Mouse (Mus musculus): ENCODE data around the gene Dmbx1.

Gene Dmbx1

DNA sequence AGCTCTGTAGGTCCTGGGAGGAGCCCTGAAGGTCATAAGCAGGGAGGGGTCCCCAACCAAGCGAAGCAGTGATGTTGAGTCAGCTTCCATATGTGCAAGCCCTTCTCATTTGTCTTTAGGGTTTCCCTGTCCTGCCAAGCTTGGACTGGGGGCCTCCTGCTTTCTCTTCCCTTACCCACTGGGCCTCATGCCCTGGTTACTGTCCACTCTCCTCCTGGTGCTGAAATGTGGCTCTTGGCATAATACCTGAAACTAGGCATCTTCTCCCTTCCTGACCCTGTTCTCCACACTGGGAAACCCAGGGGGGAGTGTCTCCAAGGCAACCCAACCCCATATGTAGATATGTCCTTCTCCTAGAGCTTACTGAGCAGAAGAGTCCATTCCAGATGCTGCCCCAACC is 52.9 kb downstream of the Dmbx1 start:
- no peak for DNase-seq (ENCODE audit: low spot score in 2 of 2)

DNA sequence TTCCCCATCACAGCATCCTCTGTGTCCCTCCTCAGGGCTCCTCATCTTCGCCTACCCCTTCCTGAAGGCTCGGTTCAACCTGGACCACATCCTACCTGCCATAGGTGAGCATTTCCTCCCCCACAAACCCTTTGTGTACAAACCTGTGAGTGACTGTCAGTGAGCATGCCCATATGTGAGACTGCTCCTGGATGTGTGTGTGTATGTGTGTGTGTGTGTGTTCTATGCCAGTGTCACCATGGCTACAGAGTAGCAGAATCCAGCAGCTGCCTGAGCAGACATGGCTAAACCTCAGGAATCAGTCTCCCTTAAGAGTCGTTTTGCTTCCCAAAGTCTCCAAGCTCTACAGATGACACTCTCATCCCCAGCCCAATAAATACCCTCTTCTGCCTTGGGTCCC is 53.9 kb downstream of the Dmbx1 start:
- DNase-seq (ENCODE audit: low spot score in 2 of 2): no peak

DNA sequence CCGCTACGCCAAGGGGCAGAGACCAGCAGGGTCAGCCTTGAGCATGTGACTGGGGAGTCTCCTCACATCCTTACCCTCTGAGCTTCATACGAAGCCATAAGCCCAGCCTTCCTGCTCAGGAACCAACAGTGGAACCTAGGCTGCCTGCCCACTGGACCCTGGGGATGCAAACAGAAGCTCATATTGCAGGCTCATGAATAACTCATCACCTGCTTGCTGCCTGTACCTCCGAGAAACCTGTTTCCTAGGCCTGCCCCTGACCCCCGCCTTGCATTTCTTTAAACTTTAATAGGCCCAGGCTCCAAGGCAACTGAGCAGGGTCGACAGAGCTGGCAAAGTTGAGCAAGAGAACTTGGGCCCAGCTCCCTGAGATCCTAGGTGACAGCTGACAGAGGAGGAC is 55.7 kb downstream of the Dmbx1 start, which contains the start of gene Kncn:
TSS of gene Kncn (plus strand) at position 379 of the 400 bp plus-strand sequence.
- no peak for DNase-seq (ENCODE audit: low spot score in 2 of 2)

DNA sequence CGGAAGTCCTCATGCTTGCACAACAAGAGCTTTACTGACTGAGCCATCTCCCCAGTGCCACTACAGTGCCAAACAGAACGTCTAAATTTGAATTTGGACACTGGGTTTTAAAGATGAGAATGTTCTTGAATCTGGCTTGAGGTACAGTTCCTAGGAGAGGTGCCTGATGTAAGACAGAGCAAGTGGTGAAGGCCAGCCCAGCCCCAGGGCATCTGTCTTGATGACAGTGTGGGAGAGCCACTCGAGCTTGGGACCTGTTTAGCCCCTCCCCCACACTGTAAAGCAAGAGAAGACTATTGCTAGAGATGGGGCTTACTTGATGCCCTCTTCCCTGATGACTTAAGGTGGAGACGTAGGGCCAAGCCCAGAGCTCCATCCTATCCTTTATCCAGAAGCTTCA is 57.5 kb downstream of the Dmbx1 start:
- no peak for DNase-seq (ENCODE audit: low spot score in 2 of 2)

DNA sequence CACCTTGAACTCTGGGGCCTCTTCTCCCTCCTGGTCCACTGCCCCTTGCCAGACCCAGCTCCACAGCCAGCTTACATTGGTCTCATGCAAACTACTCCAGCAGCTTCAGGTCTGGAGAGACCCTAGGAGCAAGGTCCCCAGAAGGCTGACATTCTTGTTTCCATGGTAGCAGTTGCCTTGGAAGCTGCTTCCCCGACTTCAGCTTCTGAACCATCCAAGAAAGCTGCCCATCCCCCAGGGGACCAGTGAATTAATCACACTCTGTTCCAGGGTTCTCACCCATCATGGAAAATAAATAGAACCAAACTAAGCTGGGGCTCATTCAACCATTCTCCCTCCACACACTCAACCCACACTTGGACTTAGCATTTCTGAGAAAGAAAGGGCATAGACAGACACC is 58.5 kb downstream of the Dmbx1 start:
- no peak for DNase-seq (ENCODE audit: low spot score in 2 of 2)

DNA sequence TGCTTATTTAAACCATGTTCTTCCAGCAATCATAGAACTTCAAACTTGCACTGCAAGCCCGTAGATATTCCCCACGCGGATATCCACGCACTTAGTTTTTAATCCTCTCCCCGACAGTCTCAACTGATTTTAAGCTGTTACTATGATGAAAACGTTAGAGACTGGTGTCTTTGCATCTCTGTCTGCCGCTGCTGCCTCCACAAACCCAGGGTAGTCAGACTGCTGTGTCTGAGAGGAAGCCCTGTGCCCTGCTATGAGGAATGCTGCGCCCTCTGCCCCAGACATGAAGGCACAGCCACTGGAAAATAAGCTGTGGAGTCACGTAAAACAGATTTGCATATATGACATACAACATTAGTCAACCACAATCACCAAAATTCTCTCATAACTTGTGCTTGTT is 60.9 kb downstream of the Dmbx1 start:
- DNase-seq (ENCODE audit: low spot score in 2 of 2): no peak

DNA sequence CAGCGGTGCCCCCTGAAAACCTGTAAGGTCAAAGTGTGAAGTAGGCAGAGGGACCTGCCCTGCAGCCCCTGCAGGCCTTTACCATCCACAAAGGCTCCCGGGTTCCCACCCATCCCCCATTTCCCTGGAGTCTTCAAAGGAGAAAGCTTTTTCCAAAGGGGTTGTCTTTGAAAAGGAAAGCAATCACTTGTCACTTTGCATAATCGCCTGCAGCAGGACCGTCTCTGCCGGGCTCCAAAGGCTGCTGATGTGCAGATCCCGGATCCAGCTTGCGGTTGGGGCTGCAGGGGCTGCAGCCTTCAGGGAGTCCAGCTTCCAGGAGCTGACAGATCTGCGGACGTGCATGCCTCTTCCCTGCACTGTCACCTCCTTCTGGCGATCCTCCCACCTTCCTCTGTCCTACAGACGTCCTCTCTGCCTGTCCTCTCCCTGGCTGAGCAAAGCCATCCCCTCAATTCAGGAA is 61.5 kb downstream of the Dmbx1 start:
- no peak for DNase-seq (ENCODE audit: low spot score in 2 of 2)

DNA sequence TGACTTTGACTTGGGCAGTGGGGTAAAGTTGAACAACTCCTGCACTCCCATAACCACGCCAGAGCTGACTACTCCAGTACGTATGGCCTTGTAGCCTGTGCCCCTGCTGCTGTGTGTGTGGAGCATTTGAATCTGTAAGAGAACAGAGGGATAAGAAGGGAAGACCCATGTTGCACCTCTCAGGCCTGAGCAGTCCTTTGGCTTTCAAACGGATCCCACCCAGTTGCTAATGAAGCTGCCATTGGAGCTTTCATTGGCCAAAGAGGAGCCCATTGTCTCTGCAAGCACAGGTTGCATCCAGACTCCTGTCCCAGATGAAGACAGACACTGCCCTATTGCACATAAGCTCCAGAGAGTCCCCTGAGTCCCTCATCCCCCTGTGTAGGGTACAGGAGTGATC is 66.5 kb downstream of the Dmbx1 start:
- no peak for DNase-seq (ENCODE audit: low spot score in 2 of 2)

DNA sequence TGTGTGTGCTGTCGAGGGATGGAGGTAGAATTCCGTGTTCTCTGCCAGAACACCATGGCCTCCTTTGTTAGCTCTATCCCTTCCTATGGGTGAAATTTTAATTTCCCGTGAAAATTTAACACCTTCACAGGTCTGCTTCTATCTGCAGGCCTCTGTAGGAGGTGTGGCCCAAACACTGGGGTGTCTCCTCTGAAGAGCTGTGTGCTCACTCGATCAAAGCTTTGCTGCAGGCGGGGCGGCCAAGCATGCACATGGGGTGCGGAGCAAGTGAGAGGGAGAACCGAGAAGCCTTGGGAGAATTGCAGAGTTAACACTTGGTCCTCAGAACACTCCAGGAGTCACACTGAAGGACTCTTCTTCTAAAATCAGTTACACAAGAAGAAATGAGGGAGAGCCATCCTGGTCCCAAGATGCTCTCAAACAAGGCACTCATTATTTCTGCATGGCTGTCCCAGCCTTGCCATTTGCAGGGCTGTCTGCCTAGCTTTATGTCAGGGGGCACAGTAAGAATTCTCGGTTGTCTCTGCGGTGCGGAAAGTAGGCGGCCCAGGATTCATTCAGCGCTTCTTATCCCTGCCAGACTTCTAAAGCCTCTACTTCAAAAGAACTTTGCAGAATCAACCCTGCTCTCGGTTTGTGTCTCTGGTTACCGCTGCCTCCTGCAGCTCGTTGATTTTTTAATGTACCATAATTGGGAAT is 70.1 kb downstream of the Dmbx1 start:
- DNase-seq (ENCODE audit: low spot score in 2 of 2): no peak
